Mouse (Mus musculus) stomach, embryonic 15.5 days (tissue): ENCODE measurements around the gene Dhps. TPM values are rescaled to one million over a fixed set of nuclear protein-coding genes. Genes with fewer than 3 reads are reported as not detected.

ENCODE experiments used
- ATAC-seq: fragments of 200-750 bp; cut with Nextera tagmentation; 2 replicates; pipeline ENCODE4 v1.8.0; 2017; ENCODE audit warnings: low read depth, moderate number of reproducible peaks, moderate TSS enrichment; ENCODE audit not compliant: insufficient read depth, low FRiP score
- H3K27ac ChIP-seq: fragments of 300-500 bp; sonication (generic); 2 replicates; pipeline ENCODE4 v1.5.1; 2015; ENCODE audit warnings: mild to moderate bottlenecking, inconsistent platforms
- H3K27me3 ChIP-seq: fragments of 300-500 bp; sonication (generic); replicated peaks from 2 replicates; pipeline ENCODE4 v1.6.1; 2015; ENCODE audit warnings: inconsistent platforms
- H3K36me3 ChIP-seq: fragments of 300-500 bp; sonication (generic); 2 replicates; pipeline ENCODE4 v1.6.1; 2015; ENCODE audit warnings: inconsistent platforms
- H3K4me1 ChIP-seq: fragments of 300-500 bp; sonication (generic); 2 replicates; pipeline ENCODE4 v1.6.1; 2015; ENCODE audit warnings: inconsistent platforms
- H3K4me2 ChIP-seq: fragments of 300-500 bp; sonication (generic); 2 replicates; pipeline ENCODE4 v1.6.1; 2015; ENCODE audit warnings: mild to moderate bottlenecking, inconsistent platforms
- H3K4me3 ChIP-seq: fragments of 300-500 bp; sonication (generic); replicated peaks from 2 replicates; pipeline ENCODE4 v1.5.1; 2015; ENCODE audit warnings: inconsistent platforms
- H3K9ac ChIP-seq: fragments of 300-500 bp; sonication (generic); 2 replicates; pipeline ENCODE4 v1.6.1; 2015; ENCODE audit warnings: inconsistent platforms
- H3K9me3 ChIP-seq: fragments of 300-500 bp; sonication (generic); 2 replicates; pipeline ENCODE4 v1.6.1; 2016; ENCODE audit warnings: inconsistent platforms
- WGBS: fragments of 180-500 bp; shearing (Covaris S2); methylation state at CpG from one replicate; pipeline ENCODE4 v1.1.7; 2015; 5-methylcytosine and 5-hydroxymethylcytosine counted together
- polyA plus RNA-seq: library from polyadenylated mRNA; unstranded; fragments of >200 nt; fragmentation: Nextera tagmentation; extraction: Ambion mirVana; gene quantifications from 2 replicates; pipeline ENCODE4 v1.2.1, GENCODE M21; 2015

Gene Dhps
- polyA plus RNA-seq, 1 experiment from 2014 or later, result 50.6 TPM

- Histone ChIP-seq H3K27ac (no peak overlapping the region), H3K4me3 (no peak overlapping the region), H3K27me3 (no peaks in the 10 kb centered on the region), H3K9me3 (no peaks in the 10 kb centered on the region), H3K4me2 (no peak overlapping the region), H3K36me3 (no peaks in the 10 kb centered on the region), H3K9ac (no peak overlapping the region), H3K4me1 (peaks cover 5% of the 10 kb centered on the region; the same call in 1 of the 2 replicates)
- no peak for ATAC-seq
- 92% methylated on average over 2 of the region's 2 CpGs for WGBS
Observed at GRCm38 (mm10) chr8:85067155-85067554, 4.4 kb upstream of the Dhps start.

- Histone ChIP-seq H3K27ac (no peak within 1 kb of the TSS), H3K9me3 (no peaks in the 10 kb centered on the region), H3K27me3 (no peaks in the 10 kb centered on the region), H3K9ac (no peak within 1 kb of the TSS), H3K36me3 (no peaks in the 10 kb centered on the region), H3K4me2 (no peak within 1 kb of the TSS), H3K4me3 (no peak within 1 kb of the TSS), H3K4me1 (peaks cover 11% of the 10 kb centered on the region; the same call in 1 of the 2 replicates)
- ATAC-seq, result no peak
Observed at GRCm38 (mm10) chr8:85067982-85068381, 3.6 kb upstream of the Dhps start, which contains the start of gene Gm5741. Gene Gm5741 (minus strand): TSS chr8:85067982.

GRCm38 (mm10) chr8:85071041-85071440, 516 bp upstream of the Dhps start:
- peaks cover 14% of the 10 kb centered on the region; the same call in 1 of the 2 replicates for H3K4me1 ChIP-seq
- peak overlapping the region; percentile 99; the same call in 1 of the 2 replicates for H3K27ac ChIP-seq
- H3K27me3 ChIP-seq, result no peaks in the 10 kb centered on the region
- H3K9me3 ChIP-seq, result no peaks in the 10 kb centered on the region
- 81% methylated on average over 5 of the region's 5 CpGs for WGBS
- H3K4me3 ChIP-seq, result peak overlapping the region; percentile 98
- H3K4me2 ChIP-seq, result peak overlapping the region; percentile 88
- peaks cover 29% of the 10 kb centered on the region for H3K36me3 ChIP-seq
- H3K9ac ChIP-seq, result no peak overlapping the region
- ATAC-seq, result no peak

GRCm38 (mm10) chr8:85072364-85072929, 890 bp downstream of the Dhps start:
- Histone ChIP-seq H3K36me3 (peaks cover 35% of the 10 kb centered on the region), H3K9me3 (no peaks in the 10 kb centered on the region), H3K9ac (peak overlapping the region; percentile 89; the same call in 1 of the 2 replicates), H3K4me2 (peak overlapping the region; percentile 88), H3K27ac (peak overlapping the region; percentile 99), H3K4me1 (peaks cover 14% of the 10 kb centered on the region; the same call in 1 of the 2 replicates), H3K27me3 (no peaks in the 10 kb centered on the region), H3K4me3 (peak overlapping the region; percentile 98)
- no peak for ATAC-seq
- WGBS, result 35% methylated on average over 9 of the region's 9 CpGs

GRCm38 (mm10) chr8:85073041-85073612, 1.6 kb downstream of the Dhps start:
- H3K27me3 ChIP-seq, result no peaks in the 10 kb centered on the region
- ATAC-seq, result no peak
- no peaks in the 10 kb centered on the region for H3K9me3 ChIP-seq
- no peak overlapping the region for H3K27ac ChIP-seq
- H3K4me1 ChIP-seq, result peaks cover 14% of the 10 kb centered on the region; the same call in 1 of the 2 replicates
- peaks cover 35% of the 10 kb centered on the region for H3K36me3 ChIP-seq
- WGBS, result 90% methylated on average over 15 of the region's 15 CpGs
- no peak overlapping the region for H3K9ac ChIP-seq
- no peak overlapping the region for H3K4me2 ChIP-seq
- no peak overlapping the region for H3K4me3 ChIP-seq

- H3K4me1 ChIP-seq, result peaks cover 14% of the 10 kb centered on the region; the same call in 1 of the 2 replicates
- peaks cover 39% of the 10 kb centered on the region for H3K36me3 ChIP-seq
- no peaks in the 10 kb centered on the region for H3K27me3 ChIP-seq
- ATAC-seq, result no peak
- no peaks in the 10 kb centered on the region for H3K9me3 ChIP-seq
- H3K4me3 ChIP-seq, result no peak overlapping the region
- no peak overlapping the region for H3K9ac ChIP-seq
- no peak overlapping the region for H3K4me2 ChIP-seq
- 75% methylated on average over 10 of the region's 10 CpGs for WGBS
- no peak overlapping the region for H3K27ac ChIP-seq
Observed at GRCm38 (mm10) chr8:85074167-85074566, 2.6 kb downstream of the Dhps start.

GRCm38 (mm10) chr8:85074617-85075016, 3.1 kb downstream of the Dhps start:
- Histone ChIP-seq H3K4me2 (no peak overlapping the region), H3K4me1 (peaks cover 17% of the 10 kb centered on the region), H3K36me3 (peaks cover 39% of the 10 kb centered on the region), H3K4me3 (no peak overlapping the region), H3K27ac (no peak overlapping the region), H3K9me3 (no peaks in the 10 kb centered on the region), H3K9ac (no peak overlapping the region), H3K27me3 (no peaks in the 10 kb centered on the region)
- WGBS, result 91% methylated on average over 10 of the region's 10 CpGs
- no peak for ATAC-seq

- H3K4me1 ChIP-seq, result peaks cover 18% of the 10 kb centered on the region
- WGBS, result 76% methylated on average over 9 of the region's 9 CpGs
- H3K36me3 ChIP-seq, result peaks cover 39% of the 10 kb centered on the region
- H3K27ac ChIP-seq, result no peak overlapping the region
- ATAC-seq, result no peak
- H3K9ac ChIP-seq, result no peak overlapping the region
- no peak overlapping the region for H3K4me3 ChIP-seq
- H3K27me3 ChIP-seq, result no peaks in the 10 kb centered on the region
- no peaks in the 10 kb centered on the region for H3K9me3 ChIP-seq
- no peak overlapping the region for H3K4me2 ChIP-seq
Observed at GRCm38 (mm10) chr8:85076001-85076400, 4.4 kb downstream of the Dhps start.

- no peak for ATAC-seq
- H3K27me3 ChIP-seq, result no peaks in the 10 kb centered on the region
- H3K9ac ChIP-seq, result no peak overlapping the region
- H3K27ac ChIP-seq, result no peak overlapping the region
- H3K4me2 ChIP-seq, result no peak overlapping the region
- 0% methylated on average over 2 of the region's 2 CpGs for WGBS
- no peaks in the 10 kb centered on the region for H3K9me3 ChIP-seq
- H3K36me3 ChIP-seq, result peaks cover 39% of the 10 kb centered on the region
- H3K4me3 ChIP-seq, result no peak overlapping the region
- peaks cover 24% of the 10 kb centered on the region for H3K4me1 ChIP-seq
Observed at GRCm38 (mm10) chr8:85076993-85077392, 5.4 kb downstream of the Dhps start.

GRCm38 (mm10) chr8:85080214-85080531, 8.6 kb downstream of the Dhps start:
- no peaks in the 10 kb centered on the region for H3K27me3 ChIP-seq
- ATAC-seq, result no peak
- H3K4me1 ChIP-seq, result peaks cover 27% of the 10 kb centered on the region
- H3K4me2 ChIP-seq, result peak overlapping the region; percentile 81
- WGBS, result under 1% methylated on average over 25 of the region's 25 CpGs
- peak overlapping the region; percentile 82 for H3K27ac ChIP-seq
- peaks cover 20% of the 10 kb centered on the region for H3K36me3 ChIP-seq
- peak overlapping the region; percentile 93 for H3K4me3 ChIP-seq
- H3K9me3 ChIP-seq, result no peaks in the 10 kb centered on the region
- H3K9ac ChIP-seq, result peak overlapping the region; percentile 82

- peak; percentile 0 for ATAC-seq
- under 1% methylated on average over 30 of the region's 30 CpGs for WGBS
- Histone ChIP-seq H3K27ac (peak within 1 kb of the TSS; percentile 82), H3K27me3 (no peaks in the 10 kb centered on the region), H3K36me3 (peaks cover 16% of the 10 kb centered on the region), H3K9ac (peak within 1 kb of the TSS; percentile 82), H3K4me3 (peak within 1 kb of the TSS; percentile 93), H3K9me3 (no peaks in the 10 kb centered on the region), H3K4me2 (peak within 1 kb of the TSS; percentile 81), H3K4me1 (peaks cover 27% of the 10 kb centered on the region)
Observed at GRCm38 (mm10) chr8:85080532-85081215, 9.1 kb downstream of the Dhps start, which contains the start of gene Wdr83os. Gene Wdr83os (plus strand): TSS chr8:85080740.

GRCm38 (mm10) chr8:85081216-85081555, 9.6 kb downstream of the Dhps start, which contains the start of gene Wdr83:
Gene Wdr83 (minus strand): TSS chr8:85081306.
- Histone ChIP-seq H3K27ac (peak within 1 kb of the TSS; percentile 82), H3K4me2 (peak within 1 kb of the TSS; percentile 81), H3K4me3 (peak within 1 kb of the TSS; percentile 93), H3K27me3 (no peaks in the 10 kb centered on the region), H3K4me1 (peaks cover 27% of the 10 kb centered on the region), H3K9me3 (no peaks in the 10 kb centered on the region), H3K36me3 (peaks cover 12% of the 10 kb centered on the region), H3K9ac (peak within 1 kb of the TSS; percentile 82)
- 0% methylated on average over 9 of the region's 9 CpGs for WGBS
- ATAC-seq, result peak; percentile 59
